Mouse (Mus musculus) olfactory bulb, adult 2 months (tissue): Measurements from ENCODE around the gene Kcnj8.

ENCODE experiments used
- CTCF ChIP-seq: fragments of 200-500 bp; IDR thresholded peaks from 2 replicates; pipeline ENCODE4 v1.5.1; 2012; ENCODE audit warnings: low read depth, mild to moderate bottlenecking, low read length, moderate library complexity; ENCODE audit not compliant: insufficient read depth
- POLR2A ChIP-seq: fragments of 200-500 bp; IDR thresholded peaks from 2 replicates; pipeline ENCODE4 v1.6.1; 2012; ENCODE audit warnings: mild to moderate bottlenecking, low read depth, low read length, moderate library complexity; ENCODE audit not compliant: insufficient read depth

- TF ChIP-seq CTCF: no peak
- TF ChIP-seq POLR2A: no peak
These were observed 49.8 kb downstream of the Kcnj8 start for GRCm38 (mm10) chr6:142521591-142522110.
